Mouse (Mus musculus) adrenal gland, adult 18-20 months (tissue): Measurements from ENCODE around the gene Pex5l. TPM values are rescaled to one million over a fixed set of nuclear protein-coding genes. Genes with fewer than 3 reads are reported as not detected.

Experiments used
- DNase-seq, 2 experiments: peaks; one replicate each; pipeline ENCODE4 v3.0.0; 2021 to 2022; ENCODE audit warnings: low spot score in 2 of 2
- total RNA-seq, 2 experiments: library from RNA; stranded (reverse); gene quantifications; 1 replicate in 1 of 2; 2 replicates in 1 of 2; pipeline ENCODE4 v1.2.3; 2021

Pex5l gene
- total RNA-seq, 2 experiments from 2014 or later, result 1.3 to 2.1 TPM

DNA sequence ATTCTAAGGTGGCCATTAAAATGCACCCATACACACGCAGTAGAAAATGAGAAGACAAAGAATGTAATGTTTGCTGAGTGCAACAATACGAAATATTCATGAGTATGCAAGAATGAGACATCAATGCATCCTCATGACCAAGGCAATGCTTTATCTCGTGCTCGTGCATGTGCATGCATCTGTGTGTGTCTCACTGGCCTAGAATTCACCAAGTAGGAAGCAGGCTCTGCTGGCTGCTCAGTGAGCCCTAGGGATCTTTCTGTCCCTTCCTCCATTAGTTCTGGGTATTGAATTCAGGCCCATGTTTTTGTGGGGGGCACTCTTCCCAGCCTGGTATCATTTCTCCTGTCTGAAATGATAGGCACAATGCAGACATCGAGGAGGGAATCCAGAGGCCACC, 74.9 kb downstream of the Pex5l start:
- no peak for DNase-seq

GRCm38 (mm10) chr3:33063590-33063989, 79.5 kb downstream of the Pex5l start:
- DNase-seq, result no peak

GRCm38 (mm10) chr3:33061428-33061827, 81.6 kb downstream of the Pex5l start:
- DNase-seq, result no peak

GRCm38 (mm10) chr3:33061016-33061415, 82.0 kb downstream of the Pex5l start:
- no peak for DNase-seq

DNA sequence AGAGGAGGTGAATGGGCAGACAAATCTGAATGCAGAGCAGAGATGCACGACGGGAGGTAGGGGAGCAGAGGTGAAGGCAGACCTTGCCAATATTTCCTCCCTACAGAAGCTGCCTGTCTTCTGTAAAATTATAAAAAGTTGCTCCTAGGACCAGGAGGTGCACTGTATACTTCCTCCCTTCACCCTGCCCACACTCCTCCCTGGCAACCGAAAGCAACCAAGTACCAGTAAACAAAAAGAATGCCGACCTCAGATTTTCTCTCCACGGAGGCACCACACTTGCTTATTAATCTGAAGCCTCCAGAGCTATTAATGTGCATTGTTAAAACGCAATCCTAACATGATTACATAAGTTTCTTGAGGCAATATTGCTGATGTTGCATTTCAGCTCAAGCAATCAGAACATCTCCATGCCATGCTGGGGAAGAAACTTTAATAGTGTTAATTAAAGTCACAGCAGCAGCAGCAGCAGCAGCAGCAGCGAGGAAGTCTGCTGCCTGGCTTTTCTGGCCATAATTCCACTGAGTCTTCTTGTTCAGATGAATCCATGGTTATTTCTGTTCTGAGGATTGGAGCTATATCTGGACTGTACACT, 82.6 kb downstream of the Pex5l start:
- DNase-seq, result no peak

DNA sequence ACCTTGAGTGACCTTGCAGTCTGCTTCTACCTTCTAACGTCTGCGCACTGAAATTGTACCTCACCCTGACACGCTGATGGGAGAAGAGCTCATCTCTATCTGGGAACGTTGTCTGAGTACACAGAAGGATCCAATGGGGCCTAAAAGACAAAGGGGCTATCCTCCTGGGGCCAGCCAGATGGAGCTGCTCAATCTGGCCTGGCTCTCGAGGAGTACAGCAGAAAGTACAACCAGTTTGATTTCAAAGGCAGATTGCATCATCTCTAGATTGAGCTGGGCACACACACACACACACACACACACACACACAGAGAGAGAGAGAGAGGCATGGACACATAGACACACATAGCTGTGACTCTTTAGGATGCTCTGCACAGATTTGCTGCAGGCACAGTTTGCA, 94.7 kb downstream of the Pex5l start:
- DNase-seq, result no peak

DNA sequence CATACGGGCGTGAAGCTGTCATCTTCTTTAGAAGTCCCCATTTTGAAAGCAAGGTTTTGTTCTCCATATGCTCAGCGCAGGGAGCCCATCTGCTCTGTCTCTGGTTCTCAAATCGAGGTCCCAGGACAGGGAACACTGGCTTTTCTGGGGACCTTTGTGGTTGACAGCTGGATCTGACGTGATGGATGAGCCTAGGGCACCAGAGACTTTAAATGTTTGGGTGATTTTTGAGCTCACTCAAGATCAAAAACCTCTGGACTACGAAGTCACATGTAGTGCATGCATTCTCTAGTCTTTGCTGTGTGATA, 98.3 kb downstream of the Pex5l start:
- DNase-seq, result no peak

GRCm38 (mm10) chr3:33043896-33044798, 98.9 kb downstream of the Pex5l start:
- DNase-seq, result no peak

- DNase-seq, result no peak
Measured at GRCm38 (mm10) chr3:33024566-33024965, 118.5 kb downstream of the Pex5l start.

GRCm38 (mm10) chr3:33003901-33004300, 139.1 kb downstream of the Pex5l start:
- no peak for DNase-seq

DNA sequence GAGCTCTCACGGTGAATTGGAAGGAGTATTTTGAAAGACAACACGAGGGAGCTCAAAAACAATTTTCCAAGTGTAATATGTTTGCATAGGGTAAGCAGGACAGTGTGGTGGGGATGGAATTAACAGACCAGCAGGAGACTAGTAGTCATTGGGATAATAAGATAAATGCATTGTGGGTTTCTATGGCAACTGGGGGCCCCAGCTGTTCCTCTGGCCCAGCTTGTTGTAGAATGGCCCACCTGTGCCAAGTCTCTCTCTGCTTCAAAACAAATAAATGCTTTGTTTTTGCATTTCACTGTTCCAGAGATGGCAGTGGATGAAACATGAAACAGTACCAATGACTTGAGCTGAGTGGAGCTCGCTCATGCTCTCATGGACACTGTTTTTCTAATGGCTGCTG, 141.3 kb downstream of the Pex5l start:
- no peak for DNase-seq

DNA sequence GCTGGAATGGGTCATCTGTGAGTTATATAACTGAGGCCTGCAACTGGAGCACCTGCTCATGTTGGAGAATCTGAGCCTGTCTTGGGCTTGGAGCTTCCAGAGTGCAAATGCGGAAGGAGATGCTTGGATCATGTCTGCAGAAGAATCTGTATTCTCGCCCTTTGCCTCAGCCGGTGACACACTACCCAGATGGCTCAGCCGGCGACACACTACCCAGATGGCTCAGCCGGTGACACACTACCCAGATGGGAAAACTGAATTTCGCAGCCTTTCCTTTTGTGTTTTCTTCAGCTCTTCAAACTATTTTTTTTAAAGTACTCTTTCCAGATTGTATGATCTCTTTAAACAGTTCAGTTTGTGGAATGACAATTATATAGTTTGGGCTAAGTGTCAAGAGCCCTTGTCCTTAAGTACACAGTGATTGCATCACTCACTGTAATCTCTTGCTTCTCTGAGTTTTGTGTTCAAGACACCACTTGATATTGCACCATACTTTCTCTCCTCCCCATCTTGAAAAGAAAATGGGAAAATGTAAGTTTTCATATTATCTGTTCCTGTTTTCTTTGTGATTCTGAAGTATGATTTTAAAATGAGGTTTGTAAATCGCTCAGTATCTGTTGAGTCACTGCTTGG, 142.5 kb downstream of the Pex5l start:
- DNase-seq, result no peak

DNA sequence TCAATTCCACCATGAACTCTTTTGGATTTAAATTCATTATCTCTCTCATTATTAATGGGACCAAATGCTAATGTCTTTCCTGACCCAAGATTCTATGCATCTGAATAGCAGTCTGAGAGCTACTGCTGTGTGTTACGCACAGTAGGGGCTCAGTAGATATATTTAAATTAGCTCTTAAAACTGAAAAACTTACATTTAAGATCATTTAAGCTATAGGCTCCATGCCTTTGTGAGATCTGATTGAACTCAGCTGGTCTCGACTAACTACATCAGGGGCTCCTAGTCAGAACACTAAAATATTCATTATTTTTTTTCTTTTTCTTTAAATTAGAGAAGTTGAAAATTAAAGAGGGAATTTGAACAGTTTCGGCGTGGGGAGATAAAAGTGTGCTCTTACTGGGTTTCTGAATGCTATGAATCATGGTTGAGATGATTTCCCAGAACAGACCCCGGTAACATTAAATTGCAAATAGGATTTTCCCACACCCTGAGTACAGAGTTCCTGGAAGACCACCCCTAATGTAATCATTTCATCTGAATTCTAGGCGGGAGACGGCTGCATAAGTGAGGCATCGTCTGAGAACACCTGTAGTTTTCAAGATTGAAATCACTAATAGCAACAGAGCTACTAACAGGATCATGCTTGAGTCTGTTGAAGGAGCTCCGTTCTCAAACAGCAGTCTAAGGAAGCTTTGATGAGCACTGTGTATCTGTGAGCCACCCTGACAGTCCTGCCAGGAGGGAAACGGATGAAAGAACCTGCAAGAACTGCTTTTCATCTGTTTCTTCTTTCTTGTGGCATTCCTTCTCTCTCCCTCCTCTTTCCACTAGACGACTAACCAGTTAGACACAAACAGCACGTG, 151.1 kb downstream of the Pex5l start:
- DNase-seq, result no peak

DNA sequence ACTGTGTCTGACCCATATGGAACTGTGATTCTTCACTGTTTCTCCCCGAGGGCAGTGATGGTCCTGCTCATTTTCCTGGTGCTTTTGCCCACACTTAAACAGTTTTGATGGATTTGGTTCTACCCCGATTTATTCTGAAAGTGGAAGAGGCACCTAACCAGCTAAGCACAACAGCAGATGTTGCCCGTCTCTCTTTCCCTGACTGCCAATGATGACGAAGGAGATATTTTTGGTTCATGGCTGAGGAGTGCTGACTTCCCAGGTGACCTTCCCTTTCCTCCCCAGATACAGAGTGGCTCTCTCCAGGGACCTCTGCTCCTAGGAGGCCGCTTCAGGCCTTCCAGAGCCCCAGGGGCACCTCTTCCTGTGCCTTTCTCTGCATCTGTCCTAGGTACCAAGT, 155.2 kb downstream of the Pex5l start:
- DNase-seq, result no peak

- DNase-seq, result no peak
Measured at GRCm38 (mm10) chr3:32985141-32985540, 157.9 kb downstream of the Pex5l start.

DNA sequence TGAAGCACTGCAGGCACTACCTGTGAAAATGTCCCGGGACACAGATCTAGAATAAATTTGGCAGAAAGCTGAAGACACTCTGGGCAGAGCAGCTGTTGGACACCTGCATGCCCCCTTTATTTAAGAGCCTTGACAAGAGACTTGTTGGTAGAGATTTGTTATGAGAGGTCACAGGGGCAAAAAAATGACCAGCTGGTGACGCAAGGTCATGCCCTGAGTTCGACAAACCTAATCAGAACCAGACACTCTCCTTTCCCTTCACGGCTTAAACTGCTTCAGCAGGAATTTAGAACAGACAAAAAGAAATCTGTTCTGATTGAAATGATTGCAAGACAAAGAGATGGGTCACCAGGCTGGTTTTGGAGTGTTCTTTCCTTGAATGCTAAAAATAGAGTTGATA, 163.1 kb downstream of the Pex5l start:
- no peak for DNase-seq

DNA sequence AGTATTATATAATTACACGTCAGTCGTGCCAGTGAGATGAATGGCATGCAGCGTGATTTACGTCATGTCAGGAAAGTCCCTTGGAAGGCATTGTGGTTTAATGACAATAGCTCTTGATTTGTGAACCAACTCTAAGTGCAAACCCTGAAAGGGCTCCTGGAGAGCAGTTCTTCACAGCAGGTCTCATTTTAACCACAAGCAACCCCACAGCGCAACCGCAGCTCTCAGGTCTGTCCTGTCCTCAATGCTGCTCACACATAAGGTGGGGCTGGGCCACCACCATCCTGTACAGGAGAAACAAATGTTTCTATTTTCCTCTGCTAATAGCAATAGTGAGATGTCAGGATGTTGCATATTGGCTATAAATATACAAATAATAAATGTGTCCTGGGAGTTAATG, 163.8 kb downstream of the Pex5l start:
- DNase-seq, result no peak

- no peak for DNase-seq
Measured at GRCm38 (mm10) chr3:32970257-32970656, 172.8 kb downstream of the Pex5l start.

DNA sequence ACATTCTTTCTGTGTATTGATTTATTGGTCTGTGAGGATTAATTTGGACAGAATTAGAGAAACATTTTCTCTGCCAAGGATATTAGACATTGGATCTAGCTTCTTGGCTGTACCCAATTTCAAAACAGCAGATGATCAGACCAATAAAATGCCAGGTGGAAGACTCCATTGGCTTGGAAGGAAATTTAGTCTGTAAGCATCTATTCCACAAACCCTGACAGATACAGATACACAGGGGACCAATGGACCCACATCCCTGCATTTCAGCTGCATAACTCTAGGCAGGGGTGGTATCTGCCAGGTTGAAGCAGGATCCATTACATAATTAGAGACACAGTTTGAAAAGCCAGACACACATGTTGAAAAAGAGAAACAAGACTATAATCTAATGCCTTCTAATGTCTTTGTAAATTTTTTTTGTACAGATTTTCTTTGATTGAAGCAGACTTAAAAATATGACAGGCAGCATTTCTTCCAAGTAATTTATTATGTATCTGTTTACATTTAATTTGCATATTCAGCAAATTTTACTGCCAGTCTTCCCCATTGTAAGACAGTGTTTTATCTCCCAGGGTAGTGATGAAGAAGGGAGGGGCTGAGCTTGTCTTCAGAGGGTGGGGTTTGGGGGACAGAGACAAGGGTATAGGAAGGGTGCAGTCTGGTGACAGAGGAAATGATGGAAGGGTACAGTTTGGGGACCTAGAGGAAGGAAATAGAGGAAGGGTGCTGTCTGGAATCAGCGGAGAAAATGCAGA, 174.2 kb downstream of the Pex5l start:
- no peak for DNase-seq

GRCm38 (mm10) chr3:32965528-32965927, 177.5 kb downstream of the Pex5l start:
- DNase-seq, result peak in 1 of 2 experiments; percentile 4

DNA sequence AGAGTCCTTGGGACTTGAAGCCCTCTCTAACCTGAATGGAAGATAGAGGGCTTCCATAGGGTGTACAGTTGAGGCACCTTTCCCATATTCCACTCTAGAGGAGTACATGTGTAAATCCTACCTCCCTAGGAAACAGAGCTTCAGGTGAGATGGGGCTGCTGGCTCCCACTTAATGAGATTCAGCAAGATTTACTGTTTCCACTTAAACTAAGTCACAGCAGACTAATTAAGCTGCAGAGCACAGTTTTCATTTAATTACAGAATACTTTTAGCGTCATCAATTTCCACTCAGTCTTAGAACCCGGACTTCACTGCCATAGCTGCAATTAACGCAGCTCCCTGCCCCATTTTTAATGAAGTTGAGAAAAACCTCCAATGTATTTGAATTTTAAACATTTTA, 181.6 kb downstream of the Pex5l start:
- no peak for DNase-seq
